Mouse (Mus musculus): Measurements from ENCODE around the gene Kctd12b. TPM values are rescaled to one million over a fixed set of nuclear protein-coding genes. Genes with fewer than 3 reads are reported as not detected.
"Not testable (repeated sequence)": the region's sequence is repeated elsewhere in the genome, so short reads cannot be mapped to it uniquely, and the experiment has no call there.

Kctd12b gene
- polyA plus RNA-seq, 1 experiment from 2014 or later, result 3.4 TPM

DNA sequence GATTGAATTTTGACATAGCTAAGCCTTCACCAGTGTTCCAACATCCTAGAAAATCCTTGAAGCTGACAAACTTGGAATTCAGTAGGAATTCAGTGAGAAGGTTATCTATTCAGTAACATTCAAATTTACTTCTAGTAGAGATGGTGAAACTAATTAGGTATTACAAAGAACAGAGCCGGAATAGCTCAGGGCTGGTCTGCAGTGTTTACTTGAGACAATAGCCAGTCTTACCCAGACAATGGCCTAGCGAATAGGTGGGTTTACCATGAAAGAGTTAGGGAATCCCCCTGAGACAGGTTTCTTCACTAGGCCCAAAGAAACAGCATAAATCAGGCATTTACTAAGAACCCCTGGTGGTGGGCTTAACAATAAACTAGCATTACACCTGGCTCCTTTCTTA, 28.0 kb downstream of the Kctd12b start:
- WGBS, result 25% methylated on average over 2 of the region's 2 CpGs
- H3K9me3 ChIP-seq (replicated peaks; ENCODE audit: control insufficient read depth, low read length, poor library complexity, severe bottlenecking); H3K4me1 ChIP-seq (ENCODE audit: control insufficient read depth, insufficient read depth, low read length); H3K4me2 ChIP-seq (ENCODE audit: low read length); H3K9ac ChIP-seq (ENCODE audit: low read depth, low read length); ATAC-seq; H3K36me3 ChIP-seq (ENCODE audit: control insufficient read depth, insufficient read depth, low read length); H3K27ac ChIP-seq (ENCODE audit: low read length); H3K27me3 ChIP-seq (ENCODE audit: control insufficient read depth, insufficient read depth, low read depth, low read length); H3K4me3 ChIP-seq (ENCODE audit: low read depth, low read length): not testable (repeated sequence)

DNA sequence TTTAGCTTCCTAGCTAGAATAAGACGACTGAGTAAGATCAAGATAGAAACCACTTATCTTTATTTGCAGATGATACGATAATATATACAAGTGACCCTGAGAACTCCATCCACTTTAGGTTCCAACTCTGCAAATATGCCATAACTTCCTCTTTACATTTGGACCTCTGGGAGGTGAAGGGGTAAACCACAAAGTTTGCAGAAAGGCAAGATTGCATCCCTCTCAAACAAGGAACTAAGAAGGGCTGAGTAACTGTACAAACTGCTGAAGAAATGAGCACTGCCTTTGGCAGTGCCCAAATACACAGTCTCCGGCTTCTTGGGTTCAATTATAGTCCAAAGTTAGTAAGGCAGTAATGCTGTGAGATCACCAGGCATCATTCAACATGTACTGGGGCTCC, 31.3 kb downstream of the Kctd12b start:
- Histone ChIP-seq H3K27me3 (ENCODE audit: control insufficient read depth, insufficient read depth, low read depth, low read length) (no peaks in the 10 kb centered on the region), H3K9ac (ENCODE audit: low read depth, low read length) (no peak overlapping the region), H3K4me1 (ENCODE audit: control insufficient read depth, insufficient read depth, low read length) (no peaks in the 10 kb centered on the region), H3K27ac (ENCODE audit: low read length) (no peak overlapping the region), H3K36me3 (ENCODE audit: control insufficient read depth, insufficient read depth, low read length) (no peaks in the 10 kb centered on the region), H3K4me3 (ENCODE audit: low read depth, low read length) (no peak overlapping the region), H3K9me3 (replicated peaks; ENCODE audit: control insufficient read depth, low read length, poor library complexity, severe bottlenecking) (no peaks in the 10 kb centered on the region), H3K4me2 (ENCODE audit: low read length) (no peak overlapping the region)
- no peak for ATAC-seq
- WGBS, result 84% methylated on average over 3 of the region's 3 CpGs

DNA sequence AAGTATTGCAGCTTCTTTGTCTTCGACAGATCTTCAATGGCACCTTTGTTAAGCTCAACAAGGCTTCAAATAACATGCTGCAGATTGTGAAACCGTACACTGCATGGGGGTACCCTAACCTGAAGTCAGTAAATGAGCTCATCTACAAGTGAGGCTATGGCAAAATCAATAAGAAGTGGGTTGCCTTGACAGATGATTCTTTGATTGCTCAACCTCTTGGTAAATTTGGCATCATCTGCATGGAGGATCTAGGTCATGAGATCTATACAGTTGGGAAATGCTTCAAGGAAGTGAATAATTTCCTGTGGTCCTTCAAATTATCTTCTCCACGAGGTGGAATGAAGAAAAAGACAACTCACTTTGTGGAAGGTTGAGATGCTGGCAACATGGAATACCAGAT, 39.2 kb downstream of the Kctd12b start:
- no peaks in the 10 kb centered on the region for H3K36me3 ChIP-seq (ENCODE audit: control insufficient read depth, insufficient read depth, low read length)
- H3K9me3 ChIP-seq (replicated peaks; ENCODE audit: control insufficient read depth, low read length, poor library complexity, severe bottlenecking), result no peaks in the 10 kb centered on the region
- H3K4me1 ChIP-seq (ENCODE audit: control insufficient read depth, insufficient read depth, low read length), result no peaks in the 10 kb centered on the region
- no peak for ATAC-seq
- H3K9ac ChIP-seq (ENCODE audit: low read depth, low read length), result no peak overlapping the region
- H3K4me3 ChIP-seq (ENCODE audit: low read depth, low read length), result no peak overlapping the region
- 77% methylated on average over 3 of the region's 3 CpGs for WGBS
- no peaks in the 10 kb centered on the region for H3K27me3 ChIP-seq (ENCODE audit: control insufficient read depth, insufficient read depth, low read depth, low read length)
- no peak overlapping the region for H3K27ac ChIP-seq (ENCODE audit: low read length)
- H3K4me2 ChIP-seq (ENCODE audit: low read length), result no peak overlapping the region

DNA sequence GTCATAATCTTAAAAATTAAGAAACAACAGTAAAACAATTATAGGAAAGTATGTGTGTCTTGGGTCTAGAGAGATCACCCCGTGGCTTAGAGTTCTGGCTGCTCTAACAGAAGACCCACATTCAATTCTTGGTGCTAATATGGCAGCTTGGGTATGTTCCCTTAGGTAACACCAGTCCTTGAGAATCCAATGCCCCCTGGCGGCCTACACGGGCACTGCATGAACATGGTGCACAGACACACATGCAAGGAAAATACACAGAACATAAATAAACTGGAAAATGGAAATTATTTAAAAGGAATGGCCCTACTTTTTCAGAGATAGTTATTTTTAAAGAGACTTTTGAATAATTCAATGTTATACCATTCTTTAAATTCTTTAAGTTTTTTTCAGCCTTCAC, 55.6 kb downstream of the Kctd12b start:
- Histone ChIP-seq H3K9me3 (replicated peaks; ENCODE audit: control insufficient read depth, low read length, poor library complexity, severe bottlenecking) (no peaks in the 10 kb centered on the region), H3K4me2 (ENCODE audit: low read length) (no peak overlapping the region), H3K36me3 (ENCODE audit: control insufficient read depth, insufficient read depth, low read length) (no peaks in the 10 kb centered on the region), H3K27ac (ENCODE audit: low read length) (no peak overlapping the region), H3K9ac (ENCODE audit: low read depth, low read length) (no peak overlapping the region), H3K4me3 (ENCODE audit: low read depth, low read length) (no peak overlapping the region), H3K27me3 (ENCODE audit: control insufficient read depth, insufficient read depth, low read depth, low read length) (no peaks in the 10 kb centered on the region), H3K4me1 (ENCODE audit: control insufficient read depth, insufficient read depth, low read length) (no peaks in the 10 kb centered on the region)
- 71% methylated on average over 3 of the region's 3 CpGs for WGBS
- no peak for ATAC-seq

DNA sequence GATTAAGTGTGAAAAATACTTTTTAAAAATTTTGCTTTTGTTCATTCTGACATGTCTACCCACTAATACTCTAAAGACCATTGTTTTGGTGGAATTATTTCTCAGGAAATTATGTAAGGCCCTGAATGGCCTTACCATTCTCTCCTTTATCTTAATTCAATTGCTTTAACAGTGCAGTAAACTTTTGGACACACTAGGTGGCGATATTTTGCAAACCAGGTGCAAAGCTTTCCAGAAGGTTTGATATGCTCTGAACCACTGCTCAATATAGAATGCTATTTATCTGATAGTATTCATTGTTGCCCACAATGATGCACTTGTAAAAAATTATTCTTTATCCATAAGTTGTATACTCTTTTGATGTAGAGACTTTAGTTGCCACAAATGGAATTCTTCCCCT, 59.9 kb downstream of the Kctd12b start:
- Histone ChIP-seq H3K27me3 (ENCODE audit: control insufficient read depth, insufficient read depth, low read depth, low read length) (no peaks in the 10 kb centered on the region), H3K4me1 (ENCODE audit: control insufficient read depth, insufficient read depth, low read length) (no peaks in the 10 kb centered on the region), H3K9ac (ENCODE audit: low read depth, low read length) (no peak overlapping the region), H3K4me2 (ENCODE audit: low read length) (no peak overlapping the region), H3K9me3 (replicated peaks; ENCODE audit: control insufficient read depth, low read length, poor library complexity, severe bottlenecking) (no peaks in the 10 kb centered on the region), H3K27ac (ENCODE audit: low read length) (no peak overlapping the region), H3K4me3 (ENCODE audit: low read depth, low read length) (no peak overlapping the region), H3K36me3 (ENCODE audit: control insufficient read depth, insufficient read depth, low read length) (no peaks in the 10 kb centered on the region)
- WGBS, result 12% methylated on average over 1 of the region's 1 CpGs
- ATAC-seq, result no peak

Other genes with a start within 250 kb of the Kctd12b start
- 50.4 and 51.9 TPM in 2 replicates for gene Ubqln2, start 198.2 kb downstream of the Kctd12b start, polyA plus RNA-seq (2015; fragmentation: Nextera tagmentation; extraction: Ambion mirVana)
- not detected in 2 replicates for gene Cypt3, start 137.8 kb downstream of the Kctd12b start, polyA plus RNA-seq (2015; fragmentation: Nextera tagmentation; extraction: Ambion mirVana)
- gene Nbdy, start 27.2 kb upstream of the Kctd12b start, polyA plus RNA-seq (2015; fragmentation: Nextera tagmentation; extraction: Ambion mirVana), result 155 and 164 TPM in 2 replicates
- 28.6 and 33.0 TPM in 2 replicates for gene Spin2c, start 135.8 kb upstream of the Kctd12b start, polyA plus RNA-seq (2015; fragmentation: Nextera tagmentation; extraction: Ambion mirVana)